Mouse (Mus musculus) E14TG2a.4 (cell line): Measurements from ENCODE around the gene Pcbd2.

Source experiments
- CTCF ChIP-seq: conservative IDR thresholded peaks from 2 replicates; pipeline ENCODE4 v1.5.1; 2014; ENCODE audit warnings: low read length
- POU5F1 ChIP-seq: IDR thresholded peaks from 2 replicates; pipeline ENCODE4 v1.6.1; 2014; ENCODE audit warnings: low read length, borderline replicate concordance

- TF ChIP-seq CTCF (no peak), POU5F1 (no peak)
Observed at GRCm38 (mm10) chr13:55774352-55774751, 47.2 kb downstream of the Pcbd2 start.
